Mouse (Mus musculus): ENCODE data around the gene Plcd3. TPM values are rescaled to one million over a fixed set of nuclear protein-coding genes. Genes with fewer than 3 reads are reported as not detected.
A peak's percentile ranks its signal among the peaks of the same experiment; 100 is the strongest.

The Plcd3 gene
- total and polyA plus RNA-seq, 3 experiments, result 2.0 to 2.6 TPM; not detected in 1

DNA sequence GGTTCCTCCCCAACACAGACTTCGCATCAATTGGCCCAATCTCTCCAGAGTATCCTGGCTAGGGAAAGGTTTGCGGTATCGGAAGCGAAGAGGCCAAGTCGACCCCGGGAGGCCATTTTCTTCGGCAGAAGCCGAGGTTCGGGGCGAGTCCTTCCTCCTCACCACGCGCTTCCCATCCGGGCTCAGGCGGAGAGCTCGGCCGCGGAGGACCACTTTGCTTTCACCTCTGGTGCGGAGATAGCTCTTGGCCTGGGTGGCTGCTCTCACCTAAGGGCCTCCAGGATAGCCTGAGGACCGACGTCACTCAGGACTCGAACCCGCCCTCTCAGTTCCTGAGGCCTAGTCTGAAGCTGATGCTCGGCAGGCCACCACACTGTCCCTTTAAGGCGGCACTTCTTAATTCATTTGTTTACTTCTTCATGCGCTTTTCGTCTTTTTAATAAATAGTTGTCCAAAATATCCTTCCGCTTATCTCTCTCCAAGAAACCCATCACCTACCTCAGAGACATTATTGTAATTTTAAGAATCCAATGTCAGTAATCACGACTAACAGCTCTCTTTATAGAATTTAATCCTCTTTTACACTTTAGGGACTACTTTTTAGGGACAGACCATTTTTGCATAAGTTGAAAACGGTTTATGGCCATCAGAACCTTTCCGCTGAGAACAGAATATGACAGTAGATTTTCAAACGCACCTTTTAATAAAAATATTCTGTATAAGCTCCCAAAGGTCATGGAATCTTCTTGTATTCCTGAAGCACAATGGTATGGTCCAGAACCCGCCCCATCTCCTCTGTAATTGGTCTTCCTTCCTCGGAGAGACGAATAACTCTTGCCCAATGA lies 13.9 kb upstream of the Plcd3 start (continued):
- TF ChIP-seq SIN3A (IDR thresholded peaks at IDR 0.05; ENCODE audit: low read length) (peak; percentile 97), MYB (IDR thresholded peaks at IDR 0.05; ENCODE audit: low read depth, low read length) (no peak), CHD1 (IDR thresholded peaks at IDR 0.05; ENCODE audit: low read depth, low read length) (peak; percentile 100), SMC3 (IDR thresholded peaks at IDR 0.05; ENCODE audit: low read depth, low read length) (no peak), CHD2 (IDR thresholded peaks at IDR 0.05; ENCODE audit: low read length) (peak; percentile 64), POLR2A (IDR thresholded peaks at IDR 0.05; ENCODE audit: control insufficient read depth in 1 of 2, insufficient read depth in 1 of 2, low read depth in 1 of 2, low read length in 2 of 2, poor library complexity in 1 of 2) (peak in 1 of 2 experiments; percentile 86; a peak in 2 of 4 replicates), USF2 (IDR thresholded peaks at IDR 0.05; ENCODE audit: borderline replicate concordance in 1 of 2, insufficient read depth in 1 of 2, low read depth in 1 of 2, low read length in 2 of 2) (no peak), POLR2AphosphoS2 (IDR thresholded peaks at IDR 0.05; ENCODE audit: low read length) (no peak), BHLHE40 (IDR thresholded peaks at IDR 0.05; ENCODE audit: borderline replicate concordance, low read depth, low read length) (peak; percentile 51; the same call in 1 of the 2 replicates), EP300 (IDR thresholded peaks at IDR 0.05; ENCODE audit: low read depth in 1 of 2, low read length in 2 of 2) (peak in 1 of 2 experiments; percentile 6; a peak in 1 of 4 replicates), GATA1 (IDR thresholded peaks at IDR 0.05; ENCODE audit: low read depth, low read length) (0 out of 2 replicates have a peak, but pooled peaks have one; percentile 34), NRF1 (IDR thresholded peaks at IDR 0.05; ENCODE audit: insufficient read depth, low read depth, low read length, poor library complexity, severe bottlenecking) (no peak)

DNA sequence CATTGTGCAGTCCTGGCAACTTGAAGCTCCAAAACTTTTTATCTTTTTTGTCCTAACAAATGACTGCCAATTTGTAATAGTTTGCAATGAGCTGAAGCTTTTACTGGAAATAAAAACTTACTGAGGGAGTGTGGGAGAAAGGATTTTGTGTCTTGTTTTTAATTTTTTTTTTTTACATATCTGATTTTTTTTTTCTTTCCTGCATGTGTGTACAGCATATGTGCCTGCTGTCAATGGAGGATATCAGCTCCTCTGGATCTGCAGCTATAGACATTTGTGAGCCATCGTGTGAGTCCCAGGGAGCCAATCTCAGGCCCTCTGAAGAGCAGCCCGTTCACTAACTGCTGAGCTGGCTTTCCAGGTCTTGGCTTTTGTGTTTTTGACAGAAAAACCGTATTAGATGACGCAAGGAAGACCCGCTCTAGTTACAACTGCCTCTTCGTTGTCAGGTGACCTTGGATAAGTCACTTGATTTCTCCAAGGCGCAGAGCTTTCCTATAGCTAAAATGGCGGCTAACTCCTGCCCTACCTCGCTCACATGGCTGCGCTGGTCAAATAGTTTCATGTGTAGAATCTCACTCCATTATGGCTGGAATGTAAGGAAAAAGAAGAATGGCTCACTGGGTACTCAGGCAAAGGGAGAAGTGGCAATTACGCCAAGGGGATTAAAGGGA lies 12.9 kb upstream of the Plcd3 start:
- H3K36me3 ChIP-seq (ENCODE audit: control insufficient read depth in 1 of 2, insufficient read depth in 2 of 2, low read length in 2 of 2), result peaks cover 0 to 16% of the 10 kb centered on the region in 2 experiments; a peak in 2 of 4 replicates
- H3K9me3 ChIP-seq (replicated peaks; ENCODE audit: insufficient read depth, low read length), result no peaks in the 10 kb centered on the region
- peak overlapping the region; percentile 95 for H3K27ac ChIP-seq (ENCODE audit: control insufficient read depth, low read depth, low read length)
- H3K4me3 ChIP-seq (ENCODE audit: control insufficient read depth in 1 of 2, insufficient read depth in 1 of 2, low read depth in 2 of 2, low read length in 2 of 2), result peak overlapping the region; percentile 61 to 85
- DNase-seq (ENCODE audit: low read depth, low spot score), result peak; percentile 93
- peaks cover 29% of the 10 kb centered on the region for H3K79me2 ChIP-seq (ENCODE audit: control insufficient read depth, insufficient read depth, low read length, poor library complexity)
- no peaks in the 10 kb centered on the region for H3K27me3 ChIP-seq (ENCODE audit: control insufficient read depth in 1 of 2, insufficient read depth in 2 of 2, low read length in 2 of 2)
- peak overlapping the region; percentile 96 for H3K9ac ChIP-seq (ENCODE audit: control insufficient read depth, low read depth, low read length, poor library complexity, severe bottlenecking)
- peaks cover 7 to 8% of the 10 kb centered on the region in 2 experiments; a peak in 3 of 4 replicates for H3K4me1 ChIP-seq (ENCODE audit: control insufficient read depth in 1 of 2, insufficient read depth in 2 of 2, low read length in 2 of 2)
- TF ChIP-seq CTCF (IDR thresholded peaks at IDR 0.05 in 2 of 3, conservative IDR thresholded peaks at IDR 0.05 in 1 of 3; ENCODE audit: control insufficient read depth in 1 of 3, insufficient read depth in 1 of 3, low read depth in 2 of 3, low read length in 3 of 3, poor library complexity in 1 of 3, severe bottlenecking in 1 of 3) (no peak), ELF1 (IDR thresholded peaks at IDR 0.05; ENCODE audit: low read depth, low read length) (no peak), UBTF (IDR thresholded peaks at IDR 0.05; ENCODE audit: borderline replicate concordance, insufficient read depth, low read depth, low read length) (no peak), ZKSCAN1 (IDR thresholded peaks at IDR 0.05; ENCODE audit: low read depth, low read length) (no peak), MAX (IDR thresholded peaks at IDR 0.05; ENCODE audit: low read length) (peak; percentile 80), MYC (IDR thresholded peaks at IDR 0.05; ENCODE audit: low read depth, low read length) (peak; percentile 92), TCF12 (IDR thresholded peaks at IDR 0.05; ENCODE audit: low read depth, low read length) (peak; percentile 52; the same call in 1 of the 2 replicates), KAT2A (conservative IDR thresholded peaks at IDR 0.05; ENCODE audit: low read depth, low read length) (no peak; the same call in 1 of the 2 replicates), TBP (IDR thresholded peaks at IDR 0.05; ENCODE audit: low read depth, low read length) (peak; percentile 86), GABPA (IDR thresholded peaks at IDR 0.05; ENCODE audit: low read depth, low read length) (no peak), SMC3 (IDR thresholded peaks at IDR 0.05; ENCODE audit: low read depth, low read length) (no peak), NRF1 (IDR thresholded peaks at IDR 0.05; ENCODE audit: insufficient read depth, low read depth, low read length, poor library complexity, severe bottlenecking) (no peak), POLR2AphosphoS2 (IDR thresholded peaks at IDR 0.05; ENCODE audit: low read length) (peak; percentile 65; the same call in 1 of the 2 replicates), POLR2AphosphoS5 (IDR thresholded peaks at IDR 0.05; ENCODE audit: borderline replicate concordance, low read depth, low read length) (no peak), MEF2A (IDR thresholded peaks at IDR 0.05; ENCODE audit: extremely low read depth, insufficient replicate concordance, low read depth, low read length, poor library complexity, severe bottlenecking) (no peak), HCFC1 (IDR thresholded peaks at IDR 0.05; ENCODE audit: low read depth, low read length) (peak; percentile 62; the same call in 1 of the 2 replicates), GATA1 (IDR thresholded peaks at IDR 0.05; ENCODE audit: low read depth, low read length) (no peak), CHD2 (IDR thresholded peaks at IDR 0.05; ENCODE audit: low read length) (no peak; the same call in 1 of the 2 replicates), MYB (IDR thresholded peaks at IDR 0.05; ENCODE audit: low read depth, low read length) (peak; percentile 56; the same call in 1 of the 2 replicates), USF2 (IDR thresholded peaks at IDR 0.05; ENCODE audit: borderline replicate concordance in 1 of 2, insufficient read depth in 1 of 2, low read depth in 1 of 2, low read length in 2 of 2) (no peak; a peak in 1 of 4 replicates), CHD1 (IDR thresholded peaks at IDR 0.05; ENCODE audit: low read depth, low read length) (peak; percentile 98; the same call in 1 of the 2 replicates), EP300 (IDR thresholded peaks at IDR 0.05; ENCODE audit: low read depth in 1 of 2, low read length in 2 of 2) (peak in 1 of 2 experiments; percentile 36; a peak in 2 of 4 replicates), USF1 (IDR thresholded peaks at IDR 0.05; ENCODE audit: low read depth, low read length) (peak; percentile 93), RAD21 (IDR thresholded peaks at IDR 0.05; ENCODE audit: low read depth, low read length) (no peak), BHLHE40 (IDR thresholded peaks at IDR 0.05; ENCODE audit: borderline replicate concordance, low read depth, low read length) (peak; percentile 69; the same call in 1 of the 2 replicates)
